Mouse (Mus musculus) lung, embryonic 15.5 days (tissue): ENCODE measurements around the gene Ift27. TPM values are rescaled to one million over a fixed set of nuclear protein-coding genes. Genes with fewer than 3 reads are reported as not detected.

Experiments
- ATAC-seq: fragments of 200-750 bp; cut with Nextera tagmentation; 2 replicates; pipeline ENCODE4 v1.8.0; 2017; ENCODE audit warnings: moderate number of reproducible peaks, borderline replicate concordance; ENCODE audit not compliant: low FRiP score, low TSS enrichment; ENCODE audit errors: extremely low read depth
- H3K27ac ChIP-seq: fragments of 300-500 bp; sonication (generic); 2 replicates; pipeline ENCODE4 v1.5.1; 2015; ENCODE audit warnings: moderate library complexity, mild to moderate bottlenecking, inconsistent platforms
- H3K27me3 ChIP-seq: fragments of 300-500 bp; sonication (generic); 2 replicates; pipeline ENCODE4 v1.6.1; 2015; ENCODE audit warnings: inconsistent platforms
- H3K36me3 ChIP-seq: fragments of 300-500 bp; sonication (generic); 2 replicates; pipeline ENCODE4 v1.6.1; 2015; ENCODE audit warnings: inconsistent platforms
- H3K4me1 ChIP-seq: fragments of 300-500 bp; sonication (generic); 2 replicates; pipeline ENCODE4 v1.6.1; 2015; ENCODE audit warnings: inconsistent platforms
- H3K4me2 ChIP-seq: fragments of 300-500 bp; sonication (generic); 2 replicates; pipeline ENCODE4 v1.6.1; 2015; ENCODE audit warnings: inconsistent platforms, mild to moderate bottlenecking, moderate library complexity
- H3K4me3 ChIP-seq: fragments of 300-500 bp; sonication (generic); 2 replicates; pipeline ENCODE4 v1.5.1; 2015; ENCODE audit warnings: mild to moderate bottlenecking, inconsistent platforms
- H3K9ac ChIP-seq: fragments of 300-500 bp; sonication (generic); 2 replicates; pipeline ENCODE4 v1.6.1; 2015; ENCODE audit warnings: inconsistent platforms
- H3K9me3 ChIP-seq: fragments of 300-500 bp; sonication (generic); 2 replicates; pipeline ENCODE4 v1.6.1; 2016; ENCODE audit warnings: inconsistent platforms
- WGBS: fragments of 180-500 bp; shearing (Covaris S2); methylation state at CpG from one replicate; pipeline ENCODE4 v1.1.7; 2015; 5-methylcytosine and 5-hydroxymethylcytosine counted together
- polyA plus RNA-seq: library from polyadenylated mRNA; unstranded; fragments of >200 nt; fragmentation: Nextera tagmentation; extraction: Ambion mirVana; gene quantifications from 2 replicates; pipeline ENCODE4 v1.2.1, GENCODE M21; 2015

Gene Ift27
- 88.0 and 89.8 TPM in 2 replicates for polyA plus RNA-seq

DNA sequence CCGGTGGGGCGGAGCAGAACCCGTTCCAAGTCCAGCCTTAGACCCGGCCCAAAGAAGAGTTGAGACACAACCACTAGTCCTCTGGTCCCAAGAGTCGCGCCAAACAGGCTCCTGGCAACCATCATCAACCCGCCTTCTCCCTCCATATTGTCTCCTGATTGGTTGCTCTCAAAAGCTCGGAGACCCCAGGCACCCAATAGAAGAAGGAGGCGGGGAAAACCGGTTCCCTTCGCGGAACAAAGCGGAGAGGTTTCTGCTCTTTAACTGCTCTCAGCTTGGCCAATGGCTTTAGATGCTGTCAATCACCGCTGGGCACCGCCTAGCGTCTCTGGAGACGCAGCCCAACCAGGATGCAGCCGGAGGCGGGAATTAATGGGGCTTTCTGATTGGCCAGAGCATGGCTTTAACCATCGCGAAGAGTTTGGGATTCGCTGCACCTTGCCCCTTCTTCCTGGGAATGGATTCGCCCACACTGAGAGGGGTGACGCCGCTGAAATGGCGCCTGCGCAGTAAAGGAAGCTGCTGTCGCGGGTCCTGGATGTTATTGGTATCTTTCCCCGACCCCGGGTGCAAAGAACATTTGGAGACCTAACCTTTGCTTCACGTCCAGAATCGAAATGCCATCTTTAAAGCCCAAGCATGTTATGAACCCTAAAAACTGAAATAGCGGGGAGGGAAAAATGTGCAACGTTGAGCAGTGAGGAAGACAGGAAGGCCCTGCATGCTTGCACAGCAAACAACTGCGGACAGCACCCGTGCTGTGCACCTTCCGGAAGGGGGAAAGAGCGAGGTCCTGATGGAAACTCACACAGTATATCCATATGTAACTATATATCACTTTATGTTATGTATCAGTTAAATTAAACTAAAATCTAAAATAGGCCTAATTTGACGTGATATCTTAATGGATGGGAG is at the start of gene Ift27:
TSS of gene Ift27 (minus strand) at position 136 of the 915 bp plus-strand sequence.
- peak within 1 kb of the TSS; percentile 82 for H3K4me2 ChIP-seq
- H3K4me3 ChIP-seq, result peak within 1 kb of the TSS; percentile 63
- peaks cover 16% of the 10 kb centered on the region for H3K4me1 ChIP-seq
- peak; percentile 98 for ATAC-seq
- H3K27ac ChIP-seq, result peak within 1 kb of the TSS; percentile 46
- H3K36me3 ChIP-seq, result no peaks in the 10 kb centered on the region
- H3K9ac ChIP-seq, result peak within 1 kb of the TSS; percentile 61
- H3K27me3 ChIP-seq, result no peaks in the 10 kb centered on the region
- WGBS, result 1% methylated on average over 40 of the region's 40 CpGs
- H3K9me3 ChIP-seq, result no peaks in the 10 kb centered on the region

DNA sequence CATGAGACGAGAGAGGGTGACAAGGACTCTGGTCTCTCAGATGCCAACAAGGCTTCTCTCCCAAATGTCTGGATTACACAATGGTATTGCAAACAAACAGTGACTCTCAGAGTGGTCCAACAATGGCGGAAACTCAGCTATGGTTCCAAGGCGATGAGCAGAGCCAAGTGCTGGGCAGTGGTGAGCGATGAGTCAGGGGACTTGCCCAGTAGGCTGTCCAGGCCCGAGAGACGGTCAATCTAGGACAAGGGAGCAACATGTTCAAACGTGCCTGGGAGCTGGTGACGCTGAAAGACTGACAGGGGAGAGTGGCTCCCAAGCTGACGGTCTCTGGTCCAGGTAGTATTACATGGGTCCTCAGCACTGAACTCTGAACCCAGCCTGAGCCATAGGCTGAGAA is 41.4 kb upstream of the Ift27 start:
- WGBS, result 77% methylated on average over 9 of the region's 9 CpGs

DNA sequence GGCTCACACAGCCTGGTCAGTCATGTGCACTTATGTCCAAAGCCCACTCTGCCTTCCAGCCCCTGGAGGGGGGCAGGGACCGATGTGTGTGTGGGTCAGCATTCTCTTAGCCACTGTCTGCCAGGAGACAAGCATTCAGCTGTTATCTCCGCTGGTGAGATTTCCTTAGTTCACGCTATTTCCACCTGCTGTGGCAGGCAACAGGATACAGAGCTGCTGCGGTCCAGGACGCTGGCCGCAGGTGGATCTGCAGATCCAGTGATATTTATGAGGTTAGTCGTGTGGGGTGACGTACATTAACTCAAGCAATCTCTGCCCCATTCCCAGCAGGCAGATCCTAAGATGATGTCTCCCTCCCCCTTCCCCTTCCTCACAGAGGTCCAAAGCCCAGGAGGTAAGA is 37.5 kb upstream of the Ift27 start:
- H3K9me3 ChIP-seq, result no peaks in the 10 kb centered on the region
- ATAC-seq, result no peak
- 72% methylated on average over 8 of the region's 8 CpGs for WGBS
- H3K9ac ChIP-seq, result no peak overlapping the region
- H3K4me2 ChIP-seq, result no peak overlapping the region
- no peak overlapping the region for H3K27ac ChIP-seq
- no peaks in the 10 kb centered on the region for H3K27me3 ChIP-seq
- H3K4me1 ChIP-seq, result no peaks in the 10 kb centered on the region
- H3K36me3 ChIP-seq, result no peaks in the 10 kb centered on the region
- no peak overlapping the region for H3K4me3 ChIP-seq

More for the DNA sequence above, 41.4 kb upstream of the Ift27 start:
- Histone ChIP-seq H3K4me3 (no peak overlapping the region), H3K4me2 (no peak overlapping the region), H3K9me3 (no peaks in the 10 kb centered on the region), H3K4me1 (no peaks in the 10 kb centered on the region), H3K27ac (no peak overlapping the region), H3K9ac (no peak overlapping the region), H3K36me3 (no peaks in the 10 kb centered on the region), H3K27me3 (no peaks in the 10 kb centered on the region)
- no peak for ATAC-seq

DNA sequence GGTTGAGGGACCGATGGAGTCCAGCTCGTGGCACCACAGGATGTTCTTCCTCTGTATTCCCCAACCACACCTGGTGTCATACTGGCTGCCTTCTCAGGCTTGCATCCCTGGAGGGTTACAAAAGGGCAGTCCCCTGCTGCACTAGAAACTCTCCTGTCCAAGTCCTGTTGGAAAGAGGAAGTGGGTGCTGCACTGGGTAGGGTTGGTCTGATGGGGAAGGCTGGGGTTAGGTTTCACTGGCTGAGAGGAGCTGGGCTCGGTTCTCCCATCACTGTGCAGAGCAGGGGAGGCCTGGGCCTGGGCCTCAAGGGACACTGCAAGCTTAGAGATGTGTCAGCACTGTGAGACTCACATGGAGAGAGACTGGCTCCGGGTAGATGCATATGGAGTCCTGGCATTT is 36.3 kb upstream of the Ift27 start:
- H3K4me3 ChIP-seq, result no peak overlapping the region
- no peaks in the 10 kb centered on the region for H3K36me3 ChIP-seq
- peaks cover 8% of the 10 kb centered on the region for H3K27me3 ChIP-seq
- 80% methylated on average over 4 of the region's 4 CpGs for WGBS
- no peak overlapping the region for H3K9ac ChIP-seq
- no peak overlapping the region for H3K27ac ChIP-seq
- H3K4me2 ChIP-seq, result no peak overlapping the region
- no peaks in the 10 kb centered on the region for H3K4me1 ChIP-seq
- no peaks in the 10 kb centered on the region for H3K9me3 ChIP-seq
- no peak for ATAC-seq

DNA sequence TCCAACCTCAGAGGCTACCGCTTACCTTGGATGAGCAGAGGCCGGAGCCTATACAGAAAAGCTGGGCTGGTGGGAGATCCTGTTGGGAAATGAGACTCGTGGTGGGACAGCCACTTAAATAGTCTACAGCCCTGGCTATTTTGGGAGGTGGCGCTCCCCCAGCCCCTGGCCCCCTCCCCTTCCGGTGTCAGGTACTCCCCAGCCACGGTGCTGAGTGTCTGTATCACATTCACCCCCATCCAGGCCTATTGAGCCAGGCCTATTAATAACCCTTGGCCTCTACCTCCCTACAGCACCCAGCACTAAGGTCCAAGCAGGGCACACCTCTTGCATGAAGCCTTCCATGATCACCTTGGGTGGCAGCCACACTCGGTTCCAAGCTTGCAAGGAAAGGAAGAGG is 32.4 kb upstream of the Ift27 start, which contains the start of gene Pvalb:
TSS of gene Pvalb (minus strand) at position 89 of the 400 bp plus-strand sequence.
- Histone ChIP-seq H3K27ac (no peak within 1 kb of the TSS), H3K4me2 (no peak within 1 kb of the TSS), H3K9me3 (no peaks in the 10 kb centered on the region), H3K4me1 (peaks cover 8% of the 10 kb centered on the region), H3K27me3 (peaks cover 47% of the 10 kb centered on the region), H3K4me3 (no peak within 1 kb of the TSS), H3K36me3 (no peaks in the 10 kb centered on the region), H3K9ac (no peak within 1 kb of the TSS)
- ATAC-seq, result no peak
- 85% methylated on average over 7 of the region's 7 CpGs for WGBS

DNA sequence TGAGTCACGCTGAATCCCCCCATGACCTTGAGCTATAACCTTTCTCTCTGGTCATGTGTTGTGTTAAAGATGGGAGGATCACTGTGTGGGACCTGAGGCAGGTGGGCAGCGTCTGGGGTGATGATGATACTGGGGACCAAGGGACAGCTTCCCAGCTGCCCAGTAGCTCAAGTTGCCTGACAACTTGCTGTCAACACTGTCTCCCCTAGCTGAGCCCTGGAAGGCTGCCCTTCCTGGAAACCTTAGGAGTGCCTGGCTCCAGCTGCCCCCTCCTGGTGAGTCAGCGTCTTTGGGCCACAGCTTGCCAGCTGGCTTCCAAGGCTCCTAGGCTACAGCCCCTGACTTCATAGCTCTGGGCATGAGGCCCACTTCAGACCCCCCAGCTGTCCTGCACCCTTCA is 31.3 kb upstream of the Ift27 start:
- peaks cover 8% of the 10 kb centered on the region for H3K4me1 ChIP-seq
- no peak overlapping the region for H3K4me2 ChIP-seq
- H3K27ac ChIP-seq, result no peak overlapping the region
- no peaks in the 10 kb centered on the region for H3K36me3 ChIP-seq
- 32% methylated on average over 3 of the region's 3 CpGs for WGBS
- no peak for ATAC-seq
- no peak overlapping the region for H3K9ac ChIP-seq
- H3K4me3 ChIP-seq, result no peak overlapping the region
- peaks cover 53% of the 10 kb centered on the region for H3K27me3 ChIP-seq
- no peaks in the 10 kb centered on the region for H3K9me3 ChIP-seq

DNA sequence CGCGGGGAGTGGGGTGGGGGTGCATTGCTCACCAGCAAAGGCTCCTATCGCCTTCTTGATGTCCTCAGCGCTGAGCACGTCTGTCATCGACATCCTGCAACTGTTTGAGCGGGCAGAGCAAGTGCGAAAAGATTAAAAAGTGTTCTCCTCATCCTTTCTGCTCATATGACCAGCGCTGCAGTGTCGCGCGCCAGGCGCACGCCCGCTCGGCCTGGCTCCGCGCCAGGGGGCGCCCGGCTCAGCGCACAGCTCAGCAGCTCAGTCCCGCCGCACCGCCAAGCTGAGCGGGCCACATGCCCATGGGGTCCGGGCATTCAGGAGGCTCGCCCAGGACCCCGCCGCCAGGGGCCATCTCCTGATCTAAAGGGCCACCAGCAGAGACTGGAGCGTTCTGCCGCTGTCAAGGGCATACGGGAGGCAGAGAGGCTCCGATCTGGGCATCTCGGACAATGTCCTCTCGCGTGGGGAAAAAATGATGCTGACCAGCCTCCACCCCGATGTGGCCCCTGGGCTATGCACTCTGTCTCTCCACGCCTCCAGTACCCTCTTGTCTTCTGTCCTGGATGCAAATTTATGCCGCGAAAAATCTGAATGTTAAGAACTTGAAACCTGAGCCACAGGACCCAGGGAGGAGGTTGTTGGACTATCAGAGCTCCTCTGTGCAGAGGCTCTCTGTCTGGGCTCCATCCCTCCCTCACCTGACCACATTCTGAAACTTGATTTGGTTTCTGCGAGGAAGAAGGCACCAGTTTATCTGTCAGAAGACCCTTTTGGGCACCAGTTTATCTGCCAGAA is 30.3 kb upstream of the Ift27 start:
- peak; percentile 68; the same call in 1 of the 2 replicates for ATAC-seq
- no peaks in the 10 kb centered on the region for H3K36me3 ChIP-seq
- peaks cover 53% of the 10 kb centered on the region for H3K27me3 ChIP-seq
- peak overlapping the region; percentile 24 for H3K4me3 ChIP-seq
- no peak overlapping the region for H3K27ac ChIP-seq
- WGBS, result 2% methylated on average over 41 of the region's 41 CpGs
- peaks cover 8% of the 10 kb centered on the region for H3K4me1 ChIP-seq
- H3K9me3 ChIP-seq, result no peaks in the 10 kb centered on the region
- no peak overlapping the region for H3K9ac ChIP-seq
- peak overlapping the region; percentile 58 for H3K4me2 ChIP-seq

DNA sequence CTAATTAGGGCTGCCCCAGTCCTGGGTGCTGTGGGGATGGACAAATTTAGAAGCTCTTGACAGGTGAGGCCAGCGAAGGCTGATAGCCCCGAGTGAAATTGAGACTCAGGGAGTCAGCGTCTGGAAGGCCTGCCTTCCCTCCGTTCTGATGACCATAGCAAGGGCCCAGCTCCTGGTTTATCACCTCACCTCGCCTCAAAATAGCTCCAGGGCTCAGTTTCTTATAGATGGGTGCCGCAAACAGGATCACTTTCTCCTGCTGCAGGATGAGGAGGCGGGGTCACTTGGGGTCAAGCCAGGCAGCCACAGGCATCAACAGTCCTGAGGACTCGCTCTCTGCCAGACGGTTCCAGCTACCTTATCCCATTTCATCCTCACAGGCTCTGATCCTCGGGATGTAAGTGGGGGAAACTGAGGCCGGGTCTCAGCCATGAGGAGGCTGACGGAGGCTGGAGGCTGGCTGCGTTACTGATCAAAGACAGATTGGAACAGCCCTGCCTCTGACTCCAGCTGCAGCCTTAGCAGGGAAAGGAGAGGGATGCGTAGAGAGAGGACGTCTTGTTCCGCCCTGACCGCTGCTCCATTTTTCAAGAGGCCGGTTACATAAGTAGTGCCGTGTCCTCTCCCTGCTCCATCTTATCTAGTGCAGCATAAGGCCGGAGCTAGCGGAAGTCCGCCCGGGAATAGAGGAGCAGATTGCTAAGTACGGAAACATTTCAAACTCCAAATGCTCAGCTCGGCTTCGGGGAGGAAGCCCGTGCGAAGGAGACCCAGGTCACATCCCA is 21.4 kb upstream of the Ift27 start:
- Histone ChIP-seq H3K9ac (no peak overlapping the region), H3K27me3 (no peaks in the 10 kb centered on the region), H3K4me3 (no peak overlapping the region), H3K4me2 (no peak overlapping the region), H3K27ac (no peak overlapping the region), H3K36me3 (no peaks in the 10 kb centered on the region), H3K4me1 (no peaks in the 10 kb centered on the region), H3K9me3 (no peaks in the 10 kb centered on the region)
- WGBS, result 58% methylated on average over 28 of the region's 28 CpGs
- ATAC-seq, result no peak

DNA sequence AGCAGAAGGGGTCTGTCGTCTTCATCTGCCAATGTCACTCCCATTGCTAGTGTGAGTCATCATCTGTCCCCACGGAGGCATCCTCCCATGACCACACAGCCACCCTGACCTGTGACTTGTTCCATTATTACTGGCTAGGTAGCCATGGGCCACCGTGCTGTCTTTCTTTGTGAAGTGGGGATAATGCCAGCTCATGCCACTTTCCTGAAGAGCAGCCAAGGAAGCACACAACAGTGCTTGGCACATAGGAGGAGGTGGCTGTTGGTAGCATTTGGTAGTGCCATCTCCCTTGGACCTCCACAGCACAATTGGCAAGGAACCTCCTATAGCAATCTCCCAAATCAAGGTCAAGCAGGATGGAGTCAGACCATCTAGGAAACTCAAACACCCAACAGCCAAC is 20.4 kb upstream of the Ift27 start:
- WGBS, result 63% methylated on average over 3 of the region's 3 CpGs
- ATAC-seq, result no peak
- Histone ChIP-seq H3K9ac (no peak overlapping the region), H3K4me3 (no peak overlapping the region), H3K4me1 (no peaks in the 10 kb centered on the region), H3K27me3 (no peaks in the 10 kb centered on the region), H3K9me3 (no peaks in the 10 kb centered on the region), H3K27ac (no peak overlapping the region), H3K36me3 (no peaks in the 10 kb centered on the region), H3K4me2 (no peak overlapping the region)

DNA sequence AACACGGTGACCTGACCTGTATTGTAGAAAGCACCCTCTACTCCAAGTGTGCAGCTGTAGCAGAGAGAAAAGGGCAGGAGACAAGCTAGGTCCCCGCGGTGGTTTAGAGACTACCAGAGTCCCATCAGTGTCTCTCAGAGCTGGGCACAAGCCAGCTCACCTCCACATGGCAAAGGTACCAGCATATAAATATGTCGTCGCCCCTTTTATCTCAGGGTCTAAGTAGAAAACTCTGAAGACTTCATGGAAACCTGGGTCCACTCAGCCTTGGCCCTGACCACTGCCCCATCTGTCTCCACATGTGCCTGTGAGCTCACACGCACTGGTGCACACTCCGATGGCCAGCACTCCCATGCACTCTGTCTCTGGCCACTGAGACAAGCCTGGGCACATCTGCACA is 15.7 kb upstream of the Ift27 start:
- H3K27me3 ChIP-seq, result no peaks in the 10 kb centered on the region
- no peak for ATAC-seq
- no peak overlapping the region for H3K4me2 ChIP-seq
- H3K4me3 ChIP-seq, result no peak overlapping the region
- 0 out of 2 replicates have a peak, but pooled peaks cover 1% of the 10 kb centered on the region for H3K4me1 ChIP-seq
- no peak overlapping the region for H3K9ac ChIP-seq
- no peaks in the 10 kb centered on the region for H3K9me3 ChIP-seq
- H3K36me3 ChIP-seq, result no peaks in the 10 kb centered on the region
- 88% methylated on average over 7 of the region's 7 CpGs for WGBS
- H3K27ac ChIP-seq, result no peak overlapping the region

DNA sequence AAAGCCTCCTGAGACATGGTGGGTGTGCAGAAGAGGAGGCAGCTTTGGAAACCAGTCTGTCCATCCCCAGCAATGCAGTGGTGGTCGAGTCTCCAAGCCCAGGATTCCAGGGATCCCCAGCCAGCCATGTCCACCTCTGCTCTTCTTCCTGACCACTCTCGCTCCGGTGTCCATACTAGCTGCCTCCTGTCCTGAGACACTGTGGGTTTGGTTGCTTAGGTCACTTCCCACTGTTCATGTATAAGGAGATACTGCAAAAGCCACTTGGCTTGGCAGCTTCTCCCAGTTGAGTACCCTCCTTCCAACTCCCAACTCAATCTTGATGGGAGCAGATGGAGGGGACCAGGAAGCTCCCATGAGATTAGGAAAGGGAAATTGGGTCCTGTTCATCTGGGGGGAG is 14.6 kb upstream of the Ift27 start:
- H3K4me1 ChIP-seq, result 0 out of 2 replicates have a peak, but pooled peaks cover 2% of the 10 kb centered on the region
- H3K36me3 ChIP-seq, result no peaks in the 10 kb centered on the region
- peaks cover 3% of the 10 kb centered on the region for H3K27me3 ChIP-seq
- no peak for ATAC-seq
- no peak overlapping the region for H3K4me3 ChIP-seq
- H3K4me2 ChIP-seq, result no peak overlapping the region
- WGBS, result 70% methylated on average over 3 of the region's 3 CpGs
- H3K27ac ChIP-seq, result no peak overlapping the region
- H3K9me3 ChIP-seq, result no peaks in the 10 kb centered on the region
- H3K9ac ChIP-seq, result no peak overlapping the region
